Mouse (Mus musculus) bone marrow, adult 2 months (tissue): Measurements from ENCODE around the gene Vps13c.

Experiments
- CTCF ChIP-seq: fragments of 200-500 bp; IDR thresholded peaks from 2 replicates; pipeline ENCODE4 v1.5.1; 2011; ENCODE audit warnings: low read length, control low read depth; ENCODE audit not compliant: control insufficient read depth, insufficient read depth
- POLR2A ChIP-seq: fragments of 200-500 bp; IDR thresholded peaks from 2 replicates; pipeline ENCODE4 v1.6.1; 2011; ENCODE audit warnings: low read depth, mild to moderate bottlenecking, control low read depth, low read length, borderline replicate concordance; ENCODE audit not compliant: control insufficient read depth

GRCm38 (mm10) chr9:67845648-67846047, 5.5 kb downstream of the Vps13c start:
- TF ChIP-seq CTCF: no peak
- no peak for TF ChIP-seq POLR2A
